Comparison of ENCODE assay signal across 9 mouse cellular contexts in genomic region chr7:25717478-25717877, GRCm38 (mm10). TPM values are rescaled to one million over a fixed set of nuclear protein-coding genes. Genes with fewer than 3 reads are reported as not detected.
DNase-seq lines count a peak whose midpoint lies in the region; ATAC-seq lines count a peak whose summit lies in the region.
"Had no signal": no experiment of that assay in that cellular context is flagged by ENCODE, and none has a peak within 500 bp of the region (broad histone marks: within the 10 kb centered on the region; RNA-seq: fewer than 3 reads in every experiment).

No protein-coding gene starts in this region.

- peak overlapping the region; percentile 77 for H3K4me2 ChIP-seq in liver, embryonic 11.5 days
- peak overlapping the region; percentile 76 for H3K4me2 ChIP-seq in liver, embryonic 12.5 days
- H3K4me2 ChIP-seq in stomach, embryonic 15.5 days, result peak overlapping the region; percentile 75; the same call in 1 of the 2 replicates

- WGBS in liver, embryonic 11.5 days, result 90% methylated on average over 3 of the region's 3 CpGs
- WGBS in liver, embryonic 12.5 days (ENCODE audit: insufficient replicate concordance), result 85% methylated on average over 3 of the region's 3 CpGs
- 84% methylated on average over 3 of the region's 3 CpGs for WGBS in stomach, embryonic 15.5 days

- H3K4me3 ChIP-seq in liver, embryonic 11.5 days (ENCODE audit: low read depth, low read length), result peak overlapping the region; percentile 65
- H3K4me3 ChIP-seq in liver, embryonic 12.5 days, result peak overlapping the region; percentile 82
- no peak overlapping the region for H3K4me3 ChIP-seq in stomach, embryonic 15.5 days (replicated peaks)

- H3K27me3 ChIP-seq in liver, embryonic 11.5 days (replicated peaks; ENCODE audit: control insufficient read depth, insufficient read depth, low read length), result no peaks in the 10 kb centered on the region
- no peaks in the 10 kb centered on the region for H3K27me3 ChIP-seq in liver, embryonic 12.5 days (replicated peaks)
- no peaks in the 10 kb centered on the region for H3K27me3 ChIP-seq in stomach, embryonic 15.5 days (replicated peaks)

- no peak overlapping the region for H3K27ac ChIP-seq in liver, embryonic 11.5 days (ENCODE audit: low read depth, low read length)
- H3K27ac ChIP-seq in liver, embryonic 12.5 days, result no peak overlapping the region
- H3K27ac ChIP-seq in stomach, embryonic 15.5 days, result no peak overlapping the region

- peaks cover 43% of the 10 kb centered on the region for H3K36me3 ChIP-seq in liver, embryonic 11.5 days (ENCODE audit: control insufficient read depth, insufficient read depth, low read length)
- peaks cover 72% of the 10 kb centered on the region for H3K36me3 ChIP-seq in liver, embryonic 12.5 days
- peaks cover 47% of the 10 kb centered on the region for H3K36me3 ChIP-seq in stomach, embryonic 15.5 days

- H3K9me3 ChIP-seq in liver, embryonic 11.5 days (ENCODE audit: control insufficient read depth, low read length), result no peaks in the 10 kb centered on the region
- no peaks in the 10 kb centered on the region for H3K9me3 ChIP-seq in liver, embryonic 12.5 days (replicated peaks)
- H3K9me3 ChIP-seq in stomach, embryonic 15.5 days, result no peaks in the 10 kb centered on the region

- no peak for ATAC-seq in liver, embryonic 11.5 days (replicated peaks; ENCODE audit: low FRiP score)
- no peak for ATAC-seq in liver, embryonic 12.5 days
- ATAC-seq in stomach, embryonic 15.5 days (ENCODE audit: insufficient read depth, low FRiP score, low read depth), result no peak
- no peak for ATAC-seq in megakaryocyte progenitor cell, adult 5-6 weeks (replicated peaks; ENCODE audit: poor library complexity)

- H3K9ac ChIP-seq in liver, embryonic 11.5 days (ENCODE audit: low read depth, low read length), result no peak overlapping the region; the same call in 1 of the 2 replicates
- 0 out of 2 replicates have a peak overlapping the region, but pooled peaks have one; percentile 81 for H3K9ac ChIP-seq in liver, embryonic 12.5 days
- no peak overlapping the region for H3K9ac ChIP-seq in stomach, embryonic 15.5 days

- H3K4me1 ChIP-seq in liver, embryonic 11.5 days (replicated peaks; ENCODE audit: control insufficient read depth, insufficient read depth, low read length), result peaks cover 19% of the 10 kb centered on the region
- H3K4me1 ChIP-seq in liver, embryonic 12.5 days, result peaks cover 45% of the 10 kb centered on the region
- peaks cover 16% of the 10 kb centered on the region for H3K4me1 ChIP-seq in stomach, embryonic 15.5 days

- peak; percentile 26 for DNase-seq in cerebellum, adult 9-11 months
- no peak for DNase-seq in cerebellum, postnatal 25 days
- DNase-seq in liver, embryonic 11.5 days (ENCODE audit: low spot score), result no peak
- no peak for DNase-seq in liver
- DNase-seq in embryo, embryonic 10.5 days (ENCODE audit: low spot score), result no peak

RNA-seq across cellular contexts. Expression of gene Ccdc97, which starts 1.4 kb away (rescaled TPM):
- 33.2 and 33.9 TPM in 2 replicates for polyA plus RNA-seq in liver, embryonic 11.5 days (2014; fragmentation: Nextera tagmentation; extraction: Ambion mirVana)
- 14.7 and 15.2 TPM in 2 replicates for polyA plus RNA-seq in liver, embryonic 12.5 days (2016; fragmentation: Nextera tagmentation; extraction: Ambion mirVana)
- 16.9 and 19.6 TPM in 2 replicates for polyA plus RNA-seq in stomach, embryonic 15.5 days (2015; fragmentation: Nextera tagmentation; extraction: Ambion mirVana)
- total RNA-seq in megakaryocyte progenitor cell, adult 5-6 weeks (2015), result 25.1 and 27.4 TPM in 2 replicates
- 10.5 and 18.3 TPM in 2 replicates for total RNA-seq in megakaryocyte progenitor cell, adult 5-6 weeks (2017)

RNA-seq across cellular contexts. Expression of gene Tgfb1, which starts 30.7 kb away (rescaled TPM):
- 14.4 and 16.4 TPM in 2 replicates for polyA plus RNA-seq in liver, embryonic 11.5 days (2014; fragmentation: Nextera tagmentation; extraction: Ambion mirVana)
- 13.6 and 14.2 TPM in 2 replicates for polyA plus RNA-seq in liver, embryonic 12.5 days (2016; fragmentation: Nextera tagmentation; extraction: Ambion mirVana)
- 3.9 and 4.1 TPM in 2 replicates for polyA plus RNA-seq in stomach, embryonic 15.5 days (2015; fragmentation: Nextera tagmentation; extraction: Ambion mirVana)
- 237 and 286 TPM in 2 replicates for total RNA-seq in megakaryocyte progenitor cell, adult 5-6 weeks (2015)
- 35.7 and 35.8 TPM in 2 replicates for total RNA-seq in megakaryocyte progenitor cell, adult 5-6 weeks (2017)

RNA-seq across cellular contexts. Expression of gene B9d2, which starts 36.9 kb away (rescaled TPM):
- 38.2 and 40.9 TPM in 2 replicates for polyA plus RNA-seq in liver, embryonic 11.5 days (2014; fragmentation: Nextera tagmentation; extraction: Ambion mirVana)
- polyA plus RNA-seq in liver, embryonic 12.5 days (2016; fragmentation: Nextera tagmentation; extraction: Ambion mirVana), result 24.9 and 29.5 TPM in 2 replicates
- 23.2 and 25.3 TPM in 2 replicates for polyA plus RNA-seq in stomach, embryonic 15.5 days (2015; fragmentation: Nextera tagmentation; extraction: Ambion mirVana)
- total RNA-seq in megakaryocyte progenitor cell, adult 5-6 weeks (2015), result 34.4 and 38.7 TPM in 2 replicates
- total RNA-seq in megakaryocyte progenitor cell, adult 5-6 weeks (2017), result 38.2 and 39.8 TPM in 2 replicates

RNA-seq across cellular contexts. Expression of gene Hnrnpul1, which starts 37.1 kb away (rescaled TPM):
- 67.2 and 68.6 TPM in 2 replicates for polyA plus RNA-seq in liver, embryonic 11.5 days (2014; fragmentation: Nextera tagmentation; extraction: Ambion mirVana)
- polyA plus RNA-seq in liver, embryonic 12.5 days (2016; fragmentation: Nextera tagmentation; extraction: Ambion mirVana), result 46.1 and 52.3 TPM in 2 replicates
- polyA plus RNA-seq in stomach, embryonic 15.5 days (2015; fragmentation: Nextera tagmentation; extraction: Ambion mirVana), result 49.0 and 54.2 TPM in 2 replicates
- 132 and 135 TPM in 2 replicates for total RNA-seq in megakaryocyte progenitor cell, adult 5-6 weeks (2015)
- total RNA-seq in megakaryocyte progenitor cell, adult 5-6 weeks (2017), result 126 and 141 TPM in 2 replicates

RNA-seq across cellular contexts. Expression of gene Tmem91, which starts 42.5 kb away (rescaled TPM):
- 2.5 and 3.3 TPM in 2 replicates for polyA plus RNA-seq in liver, embryonic 11.5 days (2014; fragmentation: Nextera tagmentation; extraction: Ambion mirVana)
- polyA plus RNA-seq in liver, embryonic 12.5 days (2016; fragmentation: Nextera tagmentation; extraction: Ambion mirVana), result 2.0 and 3.2 TPM in 2 replicates
- 3.0 and 4.0 TPM in 2 replicates for polyA plus RNA-seq in stomach, embryonic 15.5 days (2015; fragmentation: Nextera tagmentation; extraction: Ambion mirVana)
- 0.69 and 1.0 TPM in 2 replicates for total RNA-seq in megakaryocyte progenitor cell, adult 5-6 weeks (2015)
- not detected in 2 replicates for total RNA-seq in megakaryocyte progenitor cell, adult 5-6 weeks (2017)
- total RNA-seq: gastrocnemius, adult 8-10 months had no signal
